Mouse (Mus musculus) 3134 (cell line): ENCODE measurements at regions not wholly inside any gene's neighbourhood (a gene's known extent, or its start where the extent isn't known, plus 50 kb on each side); places are given as distances from the start of the nearest gene placed in this dataset.
A peak's percentile ranks its signal among the peaks of the same experiment; 100 is the strongest.

Experiments
- DNase-seq: peaks from one replicate; pipeline ENCODE4 v3.0.0-alpha.2; 2011; ENCODE audit warnings: low spot score; ENCODE audit not compliant: insufficient read length; ENCODE audit errors: extremely low read depth

DNA sequence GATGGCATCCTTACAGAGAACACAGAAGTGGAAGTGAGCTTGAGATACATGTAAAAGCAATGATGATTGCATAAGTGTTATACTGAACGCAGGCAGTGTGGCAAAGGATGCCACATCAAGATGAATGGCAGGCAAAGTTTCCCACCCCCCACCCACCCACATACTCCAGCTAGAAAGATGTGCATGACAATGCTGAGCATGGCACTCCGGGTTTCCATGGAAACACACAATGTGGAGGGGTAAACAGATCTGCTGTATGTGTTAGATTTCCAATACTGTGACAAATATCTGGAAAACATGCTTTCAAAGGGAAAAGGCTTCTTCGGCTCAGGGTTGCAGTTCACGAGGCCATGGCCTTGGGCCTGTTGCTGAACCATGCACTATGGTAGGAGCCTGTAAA lies 86.5 kb upstream of the Kdm8 start:
- DNase-seq, result no peak

DNA sequence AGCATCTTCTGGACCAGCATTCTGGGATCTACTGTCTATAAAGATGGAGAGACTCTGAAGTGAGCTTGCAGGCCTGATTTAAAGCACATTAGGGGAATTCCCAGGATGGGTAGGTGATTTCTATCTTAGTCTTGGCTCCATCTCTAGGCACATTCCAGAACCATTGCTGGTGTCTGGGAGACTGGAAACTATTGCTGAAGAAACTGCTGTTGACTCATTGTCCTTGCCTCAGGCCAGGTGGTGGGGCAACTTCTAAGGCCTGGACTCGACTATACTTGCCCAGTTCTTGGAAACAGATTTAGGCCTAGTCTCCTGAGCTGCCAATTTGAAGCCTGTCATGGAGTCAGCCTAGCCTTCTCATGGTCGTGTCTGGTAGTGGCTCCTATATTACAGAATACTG lies 61.5 kb upstream of the Kdm8 start:
- peak; percentile 46 for DNase-seq

GRCm38 (mm10) chr7:125384171-125384570 lies 60.3 kb upstream of the Kdm8 start:
- DNase-seq, result no peak

DNA sequence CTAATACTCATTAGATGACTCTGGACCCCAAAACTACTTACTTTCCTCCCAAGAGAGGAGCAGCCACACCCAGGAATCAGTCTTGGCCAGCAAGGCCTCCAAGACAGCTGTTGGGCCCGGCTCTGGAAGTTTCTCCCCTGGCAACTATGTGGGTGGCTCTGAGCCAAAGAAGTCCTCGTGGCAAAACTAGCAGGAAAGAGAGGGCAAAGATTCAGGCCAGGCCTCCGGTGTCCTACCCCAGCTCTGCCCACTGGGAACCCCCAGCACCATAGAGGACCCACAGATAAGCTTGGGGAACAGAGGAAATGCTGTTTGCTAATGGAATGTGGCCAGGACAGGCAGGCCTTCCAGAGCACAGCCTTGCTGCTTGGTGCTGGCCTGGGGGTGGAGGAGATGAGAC lies 51.9 kb upstream of the Kdm8 start:
- DNase-seq, result peak; percentile 30

DNA sequence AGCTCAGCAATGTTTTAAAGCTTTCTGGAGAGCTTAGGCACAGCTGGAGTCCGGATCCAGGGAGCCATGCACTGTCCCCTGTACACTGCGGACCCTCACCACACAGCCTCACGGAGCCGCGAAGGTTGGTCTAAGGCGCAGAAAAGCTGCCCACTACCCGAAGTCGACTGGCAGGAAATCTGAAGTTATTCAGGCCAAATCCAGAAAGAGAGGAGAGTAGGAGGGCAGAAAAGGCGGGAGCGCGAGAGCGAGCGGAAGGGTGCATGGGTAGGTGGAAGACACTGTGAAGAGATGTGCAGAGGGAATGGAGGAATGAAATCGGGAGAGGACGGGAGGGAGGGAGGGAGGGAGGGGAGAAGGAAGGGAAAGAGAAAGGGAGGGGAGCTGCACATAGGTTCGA lies 51.2 kb upstream of the Kdm8 start:
- DNase-seq, result peak; percentile 20

DNA sequence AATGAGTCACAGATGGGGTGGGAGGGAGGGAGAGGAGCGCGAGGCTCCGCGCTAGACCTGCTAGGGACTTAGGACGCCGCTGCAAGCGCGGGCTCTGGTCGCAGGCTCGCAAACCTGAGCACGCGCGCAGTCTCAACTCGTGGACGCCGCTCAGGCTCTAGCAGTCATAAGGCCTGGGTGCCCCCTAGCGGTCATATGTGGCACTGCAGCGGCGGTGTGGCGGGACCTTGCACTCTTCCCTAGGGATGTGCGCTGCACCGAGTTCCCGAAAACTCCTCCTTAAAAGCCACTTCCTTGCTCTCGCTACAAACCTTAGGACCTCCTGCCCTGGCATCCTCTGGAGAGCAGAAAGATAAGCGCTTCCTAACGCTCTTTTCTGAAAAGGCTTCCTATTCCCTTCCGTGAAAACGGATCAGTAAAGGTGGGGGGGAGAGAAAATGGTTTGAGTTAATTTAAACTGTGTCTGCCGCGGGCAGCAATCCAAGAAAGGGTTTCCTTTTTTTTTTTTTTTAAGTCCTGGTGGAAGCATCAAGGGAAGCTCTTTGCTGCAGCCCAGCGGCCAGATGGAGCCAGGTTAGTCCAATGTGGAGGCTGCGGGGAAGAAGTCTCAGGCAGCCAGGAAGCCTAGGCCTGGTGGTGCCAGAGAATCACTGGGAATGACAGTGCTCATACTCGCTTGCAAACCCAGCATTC lies 50.7 kb upstream of the Kdm8 start:
- DNase-seq, result peak; percentile 90
